Mouse (Mus musculus): ENCODE data around the gene Col12a1. TPM values are rescaled to one million over a fixed set of nuclear protein-coding genes. Genes with fewer than 3 reads are reported as not detected.
A peak's percentile ranks its signal among the peaks of the same experiment; 100 is the strongest.

Col12a1 gene
- polyA plus RNA-seq (2015; fragmentation: Nextera tagmentation; extraction: Ambion mirVana) = 13.2 and 15.7 TPM in 2 replicates

DNA sequence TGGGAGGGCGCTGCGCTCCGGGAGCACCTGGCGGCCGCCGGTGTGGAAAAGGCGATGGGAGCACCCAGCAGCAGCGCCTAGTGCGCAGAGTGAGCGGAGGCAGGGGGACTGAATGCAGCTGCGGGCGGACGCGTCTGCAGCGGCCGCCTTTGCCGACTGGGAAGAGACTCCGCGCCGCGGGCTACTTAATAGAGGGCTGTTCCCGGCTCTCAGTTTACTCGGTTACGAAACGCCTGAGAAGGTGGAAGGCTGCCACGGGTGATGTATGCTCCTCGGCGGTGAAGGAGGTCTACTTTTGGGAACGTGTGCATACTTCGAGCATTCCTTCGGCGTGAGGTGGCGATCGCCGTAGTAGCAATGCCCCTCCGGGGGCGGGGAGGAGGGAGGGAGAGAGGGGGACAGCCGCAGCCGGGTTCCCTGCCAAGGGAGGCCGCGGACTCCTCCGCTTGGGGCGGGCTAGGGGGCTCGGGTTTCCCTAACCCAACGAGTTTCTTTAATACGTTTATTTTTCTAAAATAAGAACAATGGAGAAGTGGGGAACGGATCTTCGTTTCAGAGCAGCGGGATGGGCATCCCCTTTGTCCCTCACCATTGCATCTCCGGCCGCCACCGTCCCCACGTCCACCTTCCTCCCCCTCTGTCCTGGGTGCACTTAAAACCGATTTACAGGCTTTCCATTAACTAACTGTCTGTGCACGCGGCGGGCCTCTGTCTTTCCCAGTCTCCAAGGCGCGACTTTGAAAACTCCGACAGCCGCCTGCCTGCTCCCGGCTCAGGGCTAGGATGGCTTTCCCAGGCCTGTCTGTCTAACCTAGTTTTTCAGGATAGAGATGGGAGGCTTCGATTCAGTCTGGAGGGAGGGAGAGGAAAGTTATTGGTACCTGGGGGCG is at the start of gene Col12a1:
Col12a1 (minus strand) TSS at position 351 of the 890 bp plus-strand sequence.
- Histone ChIP-seq H3K4me2 (ENCODE audit: low read depth, low read length) (peak within 1 kb of the TSS; percentile 91), H3K36me3 (ENCODE audit: control insufficient read depth, insufficient read depth) (no peaks in the 10 kb centered on the region), H3K4me1 (ENCODE audit: control insufficient read depth, insufficient read depth, low read length) (peaks cover 28% of the 10 kb centered on the region), H3K9ac (ENCODE audit: low read length) (peak within 1 kb of the TSS; percentile 75), H3K27me3 (ENCODE audit: control insufficient read depth, insufficient read depth, low read length) (peaks cover 16% of the 10 kb centered on the region), H3K27ac (ENCODE audit: low read length) (peak within 1 kb of the TSS; percentile 71), H3K9me3 (replicated peaks; ENCODE audit: control insufficient read depth, low read length) (peaks cover 3% of the 10 kb centered on the region), H3K4me3 (ENCODE audit: low read length) (peak within 1 kb of the TSS; percentile 72)
- 1% methylated on average over 64 of the region's 64 CpGs for WGBS
- peak; percentile 43; the same call in 1 of the 2 replicates for ATAC-seq (replicated peaks; ENCODE audit: extremely low read depth, insufficient read depth, low FRiP score)

DNA sequence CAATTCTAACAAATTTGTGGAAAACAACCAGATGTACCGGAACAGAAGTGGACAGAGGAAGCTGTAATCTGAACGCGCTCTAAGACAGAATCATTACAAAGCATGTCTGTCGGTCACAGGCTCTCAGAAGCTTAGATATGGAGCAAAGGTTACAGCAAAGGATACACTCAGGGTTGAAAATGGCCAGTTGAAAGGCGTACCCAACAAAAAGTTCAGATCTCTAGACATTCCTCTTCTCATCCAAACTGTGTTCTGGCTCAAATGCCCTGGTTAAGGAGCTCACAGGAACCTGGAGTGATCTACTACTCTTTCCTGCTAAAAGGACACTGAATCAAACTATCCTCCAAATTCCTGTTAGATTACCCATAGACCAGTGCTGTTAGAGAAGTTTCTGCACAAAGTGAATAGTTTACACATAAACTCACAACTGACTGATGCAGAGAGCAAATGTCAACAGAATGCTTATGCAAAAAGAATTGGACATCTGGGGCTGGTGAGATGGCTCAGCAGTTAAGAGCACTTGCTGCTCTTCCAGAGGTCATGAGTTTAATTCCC is 48.4 kb upstream of the Col12a1 start:
- Histone ChIP-seq H3K27me3 (ENCODE audit: control insufficient read depth, insufficient read depth, low read length) (no peaks in the 10 kb centered on the region), H3K4me2 (ENCODE audit: low read depth, low read length) (no peak overlapping the region), H3K4me1 (ENCODE audit: control insufficient read depth, insufficient read depth, low read length) (no peaks in the 10 kb centered on the region), H3K9ac (ENCODE audit: low read length) (no peak overlapping the region), H3K36me3 (ENCODE audit: control insufficient read depth, insufficient read depth) (no peaks in the 10 kb centered on the region), H3K9me3 (replicated peaks; ENCODE audit: control insufficient read depth, low read length) (peaks cover 3% of the 10 kb centered on the region), H3K4me3 (ENCODE audit: low read length) (no peak overlapping the region), H3K27ac (ENCODE audit: low read length) (no peak overlapping the region)
- 87% methylated on average over 5 of the region's 5 CpGs for WGBS
- no peak for ATAC-seq (replicated peaks; ENCODE audit: extremely low read depth, insufficient read depth, low FRiP score)

DNA sequence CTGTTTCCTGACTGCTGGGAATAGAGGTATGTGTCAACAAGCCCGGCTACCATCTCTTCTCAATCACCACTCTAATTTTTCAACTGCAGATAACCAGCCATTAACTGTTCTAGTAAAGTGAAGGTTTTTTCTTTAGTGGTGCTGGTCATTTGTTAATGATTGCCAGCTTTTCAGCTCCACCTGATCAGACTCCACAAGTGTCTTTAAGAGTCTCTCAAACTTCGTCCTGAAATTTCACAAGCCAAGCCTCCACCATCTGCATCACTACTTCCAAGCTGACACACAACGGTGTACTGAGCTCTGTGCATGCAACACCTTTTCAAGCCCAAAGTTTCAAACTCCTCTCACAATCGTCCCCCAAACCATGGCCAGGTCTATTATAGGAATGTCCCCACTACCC is 46.7 kb upstream of the Col12a1 start:
- Histone ChIP-seq H3K27ac (ENCODE audit: low read length) (no peak overlapping the region), H3K4me2 (ENCODE audit: low read depth, low read length) (no peak overlapping the region), H3K36me3 (ENCODE audit: control insufficient read depth, insufficient read depth) (no peaks in the 10 kb centered on the region), H3K4me1 (ENCODE audit: control insufficient read depth, insufficient read depth, low read length) (0 out of 2 replicates have a peak, but pooled peaks cover 2% of the 10 kb centered on the region), H3K27me3 (ENCODE audit: control insufficient read depth, insufficient read depth, low read length) (no peaks in the 10 kb centered on the region), H3K4me3 (ENCODE audit: low read length) (no peak overlapping the region), H3K9ac (ENCODE audit: low read length) (no peak overlapping the region), H3K9me3 (replicated peaks; ENCODE audit: control insufficient read depth, low read length) (peaks cover 3% of the 10 kb centered on the region)
- no peak for ATAC-seq (replicated peaks; ENCODE audit: extremely low read depth, insufficient read depth, low FRiP score)
- WGBS = 74% methylated on average over 4 of the region's 4 CpGs

DNA sequence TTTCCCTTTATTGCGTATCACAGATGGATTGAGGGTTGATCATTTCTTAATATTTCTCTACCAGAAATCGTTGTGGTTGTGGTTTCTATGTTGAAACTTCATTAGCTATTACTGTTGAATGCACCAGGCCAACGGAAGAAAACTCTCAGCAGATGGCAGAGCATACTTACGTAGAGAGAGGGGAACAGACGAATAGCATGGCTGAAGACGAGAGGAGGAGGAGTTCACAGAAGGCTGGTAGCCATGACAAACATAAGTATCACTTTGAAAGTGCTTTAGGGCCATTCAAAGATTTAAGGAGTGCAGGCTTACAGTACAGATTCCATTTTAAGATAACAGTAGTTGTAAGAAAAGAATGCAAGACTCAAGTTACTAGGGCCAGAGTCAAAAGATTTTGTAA is 43.9 kb upstream of the Col12a1 start:
- H3K9ac ChIP-seq (ENCODE audit: low read length) = no peak overlapping the region
- no peak overlapping the region for H3K4me3 ChIP-seq (ENCODE audit: low read length)
- no peak overlapping the region for H3K27ac ChIP-seq (ENCODE audit: low read length)
- H3K36me3 ChIP-seq (ENCODE audit: control insufficient read depth, insufficient read depth) = 0 out of 2 replicates have a peak, but pooled peaks cover under 1% of the 10 kb centered on the region
- no peaks in the 10 kb centered on the region for H3K27me3 ChIP-seq (ENCODE audit: control insufficient read depth, insufficient read depth, low read length)
- 78% methylated on average over 6 of the region's 6 CpGs for WGBS
- no peak overlapping the region for H3K4me2 ChIP-seq (ENCODE audit: low read depth, low read length)
- no peak for ATAC-seq (replicated peaks; ENCODE audit: extremely low read depth, insufficient read depth, low FRiP score)
- peaks cover 12% of the 10 kb centered on the region for H3K4me1 ChIP-seq (ENCODE audit: control insufficient read depth, insufficient read depth, low read length)
- H3K9me3 ChIP-seq (replicated peaks; ENCODE audit: control insufficient read depth, low read length) = peaks cover 3% of the 10 kb centered on the region

DNA sequence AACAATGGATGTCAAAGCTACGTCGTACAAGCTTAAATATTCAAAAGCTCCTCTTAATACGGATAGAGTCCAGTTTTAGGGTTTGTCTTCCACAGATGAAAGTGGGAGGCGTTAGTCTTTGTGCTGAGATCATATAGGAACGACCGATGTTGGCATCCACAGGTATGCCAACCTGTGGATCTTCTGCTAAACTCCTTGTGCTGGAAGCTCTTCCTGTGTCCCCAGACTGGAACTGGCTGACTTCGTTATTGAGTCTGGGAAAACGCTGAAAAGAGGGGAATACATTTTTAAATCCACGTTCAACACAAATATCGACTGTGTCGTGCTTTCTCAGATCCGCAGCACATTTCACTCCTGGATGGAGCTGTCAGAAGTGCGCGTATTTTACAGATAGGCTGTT is 41.4 kb upstream of the Col12a1 start:
- ATAC-seq (replicated peaks; ENCODE audit: extremely low read depth, insufficient read depth, low FRiP score) = peak; percentile 4; the same call in 1 of the 2 replicates
- Histone ChIP-seq H3K36me3 (ENCODE audit: control insufficient read depth, insufficient read depth) (peaks cover 12% of the 10 kb centered on the region), H3K9me3 (replicated peaks; ENCODE audit: control insufficient read depth, low read length) (peaks cover 3% of the 10 kb centered on the region), H3K27ac (ENCODE audit: low read length) (peak overlapping the region; percentile 91), H3K4me2 (ENCODE audit: low read depth, low read length) (peak overlapping the region; percentile 89), H3K4me1 (ENCODE audit: control insufficient read depth, insufficient read depth, low read length) (peaks cover 16% of the 10 kb centered on the region), H3K27me3 (ENCODE audit: control insufficient read depth, insufficient read depth, low read length) (no peaks in the 10 kb centered on the region), H3K9ac (ENCODE audit: low read length) (peak overlapping the region; percentile 85), H3K4me3 (ENCODE audit: low read length) (peak overlapping the region; percentile 83)
- WGBS = 6% methylated on average over 14 of the region's 14 CpGs

DNA sequence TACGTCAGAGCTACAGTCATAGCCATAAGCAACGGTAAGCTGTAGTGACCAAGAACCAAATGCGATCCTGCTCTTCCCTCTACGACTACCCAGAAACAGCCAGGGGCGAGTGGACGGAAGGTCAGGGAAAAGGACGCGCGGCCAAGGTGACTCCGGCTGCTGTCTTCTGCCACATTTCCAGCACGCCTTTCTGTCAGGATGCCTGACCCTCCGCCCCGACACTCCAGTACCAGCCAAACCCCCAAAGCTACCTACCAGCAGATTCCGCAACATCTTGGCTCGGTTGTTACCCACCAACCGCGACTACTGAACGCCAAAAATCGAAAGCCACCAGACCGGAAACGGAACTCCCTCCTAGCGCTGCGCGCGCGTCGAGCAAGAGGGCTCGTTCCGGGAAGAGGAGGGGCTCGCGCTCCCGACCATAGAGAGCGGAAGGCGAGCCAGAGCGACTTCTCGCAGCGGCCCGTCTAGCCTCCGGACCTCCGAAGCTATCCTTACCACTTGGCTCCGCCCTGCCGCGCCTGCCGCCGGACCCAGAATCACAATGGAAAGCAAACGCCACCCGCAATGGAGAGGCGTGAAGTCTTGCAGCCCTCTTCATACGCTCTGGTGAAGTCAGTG is 40.9 kb upstream of the Col12a1 start, which contains the start of gene Cox7a2:
Cox7a2 (minus strand) TSS at position 494 of the 621 bp plus-strand sequence.
- Histone ChIP-seq H3K9ac (ENCODE audit: low read length) (peak within 1 kb of the TSS; percentile 87), H3K4me1 (ENCODE audit: control insufficient read depth, insufficient read depth, low read length) (peaks cover 16% of the 10 kb centered on the region), H3K4me3 (ENCODE audit: low read length) (peak within 1 kb of the TSS; percentile 83), H3K4me2 (ENCODE audit: low read depth, low read length) (peak within 1 kb of the TSS; percentile 89), H3K27me3 (ENCODE audit: control insufficient read depth, insufficient read depth, low read length) (no peaks in the 10 kb centered on the region), H3K36me3 (ENCODE audit: control insufficient read depth, insufficient read depth) (peaks cover 14% of the 10 kb centered on the region), H3K27ac (ENCODE audit: low read length) (peak within 1 kb of the TSS; percentile 91), H3K9me3 (replicated peaks; ENCODE audit: control insufficient read depth, low read length) (peaks cover 3% of the 10 kb centered on the region)
- WGBS = 0% methylated on average over 49 of the region's 49 CpGs
- ATAC-seq (replicated peaks; ENCODE audit: extremely low read depth, insufficient read depth, low FRiP score) = peak; percentile 99

DNA sequence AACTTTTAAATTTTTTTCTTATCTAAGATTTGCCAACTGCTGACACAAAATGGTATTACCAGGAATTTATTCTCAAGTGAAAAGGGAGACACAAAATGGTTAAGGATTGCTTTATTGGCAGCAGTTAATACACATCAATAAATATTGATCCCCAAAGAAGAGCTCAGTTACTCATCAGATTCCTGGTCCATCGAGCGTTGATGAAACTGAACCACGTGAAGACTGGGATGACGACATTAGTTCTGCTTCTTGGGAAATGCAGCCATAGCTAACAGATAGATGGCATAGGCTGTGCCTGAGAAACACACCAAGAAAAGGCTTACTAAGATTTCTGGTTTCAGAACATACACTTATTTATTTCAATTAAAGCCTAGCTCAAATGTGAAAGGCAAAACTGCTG is 36.7 kb upstream of the Col12a1 start:
- Histone ChIP-seq H3K9me3 (replicated peaks; ENCODE audit: control insufficient read depth, low read length) (no peaks in the 10 kb centered on the region), H3K36me3 (ENCODE audit: control insufficient read depth, insufficient read depth) (peaks cover 25% of the 10 kb centered on the region), H3K4me2 (ENCODE audit: low read depth, low read length) (no peak overlapping the region), H3K27ac (ENCODE audit: low read length) (no peak overlapping the region), H3K4me3 (ENCODE audit: low read length) (no peak overlapping the region), H3K9ac (ENCODE audit: low read length) (no peak overlapping the region), H3K27me3 (ENCODE audit: control insufficient read depth, insufficient read depth, low read length) (no peaks in the 10 kb centered on the region), H3K4me1 (ENCODE audit: control insufficient read depth, insufficient read depth, low read length) (peaks cover 14% of the 10 kb centered on the region)
- WGBS = 92% methylated on average over 4 of the region's 4 CpGs
- no peak for ATAC-seq (replicated peaks; ENCODE audit: extremely low read depth, insufficient read depth, low FRiP score)

DNA sequence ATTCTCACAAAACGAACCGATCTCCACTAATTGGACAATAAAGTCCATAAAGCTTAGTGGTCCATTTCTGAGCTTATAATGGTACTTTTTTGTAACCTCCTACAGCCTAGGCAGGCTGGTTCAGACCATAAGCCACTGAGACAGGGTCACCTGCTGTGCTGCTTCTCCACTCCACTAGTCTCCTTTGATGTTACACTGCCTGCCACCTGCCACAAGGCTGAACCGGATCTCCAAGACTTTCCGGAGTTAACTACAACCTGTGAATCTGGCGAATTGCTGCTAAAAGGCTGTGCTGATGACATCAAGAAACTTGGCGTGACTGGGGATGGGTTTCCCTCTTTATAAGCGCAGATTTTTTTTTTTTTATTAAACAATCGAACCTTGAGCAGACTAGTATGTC is 33.2 kb upstream of the Col12a1 start:
- Histone ChIP-seq H3K4me2 (ENCODE audit: low read depth, low read length) (no peak overlapping the region), H3K9ac (ENCODE audit: low read length) (no peak overlapping the region), H3K27ac (ENCODE audit: low read length) (no peak overlapping the region), H3K4me1 (ENCODE audit: control insufficient read depth, insufficient read depth, low read length) (no peaks in the 10 kb centered on the region), H3K9me3 (replicated peaks; ENCODE audit: control insufficient read depth, low read length) (no peaks in the 10 kb centered on the region), H3K27me3 (ENCODE audit: control insufficient read depth, insufficient read depth, low read length) (no peaks in the 10 kb centered on the region), H3K36me3 (ENCODE audit: control insufficient read depth, insufficient read depth) (peaks cover 21% of the 10 kb centered on the region), H3K4me3 (ENCODE audit: low read length) (no peak overlapping the region)
- no peak for ATAC-seq (replicated peaks; ENCODE audit: extremely low read depth, insufficient read depth, low FRiP score)
- WGBS = 80% methylated on average over 8 of the region's 8 CpGs

All from heart, embryonic 16.5 days (tissue).